Mouse (Mus musculus): ENCODE measurements around the gene Mbnl1. TPM values are rescaled to one million over a fixed set of nuclear protein-coding genes. Genes with fewer than 3 reads are reported as not detected.

Gene Mbnl1
- total and polyA plus RNA-seq, 2 experiments from 2014 or later = 55.9 to 86.0 TPM

- 79% methylated on average over 3 of the region's 3 CpGs for WGBS
- H3K9me3 ChIP-seq (ENCODE audit: low read length) = no peaks in the 10 kb centered on the region
- H3K4me3 ChIP-seq (ENCODE audit: low read depth, low read length) = no peak overlapping the region
- H3K36me3 ChIP-seq (ENCODE audit: insufficient read depth, low read length) = no peaks in the 10 kb centered on the region
- H3K27ac ChIP-seq (ENCODE audit: low read depth, low read length) = no peak overlapping the region
- TF ChIP-seq CTCF (IDR thresholded peaks at IDR 0.05) = no peak
- no peaks in the 10 kb centered on the region for H3K27me3 ChIP-seq (ENCODE audit: insufficient read depth, low read length)
- H3K9ac ChIP-seq (replicated peaks; ENCODE audit: low read length, poor library complexity, severe bottlenecking) = no peak overlapping the region
- H3K4me1 ChIP-seq (ENCODE audit: insufficient read depth, low read length) = no peaks in the 10 kb centered on the region
- H3K4me2 ChIP-seq (ENCODE audit: low read depth, low read length, poor library complexity, severe bottlenecking) = no peak overlapping the region
- ATAC-seq (ENCODE audit: low FRiP score) (no peak), DNase-seq (ENCODE audit: low spot score) (no peak)
Observed at GRCm38 (mm10) chr3:60589361-60589760, 116.7 kb downstream of the Mbnl1 start.

GRCm38 (mm10) chr3:60595606-60596005 lies 123.0 kb downstream of the Mbnl1 start:
- no peaks in the 10 kb centered on the region for H3K36me3 ChIP-seq (ENCODE audit: insufficient read depth, low read length)
- no peak overlapping the region for H3K4me2 ChIP-seq (ENCODE audit: low read depth, low read length, poor library complexity, severe bottlenecking)
- H3K27me3 ChIP-seq (ENCODE audit: insufficient read depth, low read length) = no peaks in the 10 kb centered on the region
- TF ChIP-seq CTCF (IDR thresholded peaks at IDR 0.05) = no peak
- no peaks in the 10 kb centered on the region for H3K9me3 ChIP-seq (ENCODE audit: low read length)
- no peak overlapping the region for H3K27ac ChIP-seq (ENCODE audit: low read depth, low read length)
- H3K9ac ChIP-seq (replicated peaks; ENCODE audit: low read length, poor library complexity, severe bottlenecking) = no peak overlapping the region
- ATAC-seq (ENCODE audit: low FRiP score) = no peak
- H3K4me1 ChIP-seq (ENCODE audit: insufficient read depth, low read length) = no peaks in the 10 kb centered on the region
- no peak for DNase-seq (ENCODE audit: low spot score)
- 95% methylated on average over 10 of the region's 10 CpGs for WGBS
- H3K4me3 ChIP-seq (ENCODE audit: low read depth, low read length) = no peak overlapping the region

DNA sequence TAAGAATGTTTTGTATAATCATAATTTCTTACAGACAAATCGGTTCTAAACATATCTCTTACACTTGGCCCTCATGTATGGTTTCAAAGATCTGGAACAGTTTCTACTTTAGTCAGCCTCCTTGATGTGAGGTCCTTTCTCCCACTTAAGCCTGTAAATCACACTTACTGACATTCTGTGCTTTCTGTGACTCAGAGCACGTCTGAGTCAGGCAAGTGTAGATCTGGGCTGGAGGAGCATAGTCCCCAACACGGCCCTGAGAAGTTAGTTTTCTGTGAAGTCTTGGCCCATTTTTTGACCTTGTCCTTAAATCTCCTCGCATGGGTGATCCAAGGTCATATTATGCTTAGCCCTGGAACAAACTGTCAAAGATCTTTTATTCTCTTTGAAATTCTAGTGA lies 124.4 kb downstream of the Mbnl1 start:
- no peaks in the 10 kb centered on the region for H3K9me3 ChIP-seq (ENCODE audit: low read length)
- no peaks in the 10 kb centered on the region for H3K4me1 ChIP-seq (ENCODE audit: insufficient read depth, low read length)
- DNase-seq (ENCODE audit: low spot score) = no peak
- TF ChIP-seq CTCF (IDR thresholded peaks at IDR 0.05) = no peak
- H3K9ac ChIP-seq (replicated peaks; ENCODE audit: low read length, poor library complexity, severe bottlenecking) = no peak overlapping the region
- no peaks in the 10 kb centered on the region for H3K36me3 ChIP-seq (ENCODE audit: insufficient read depth, low read length)
- ATAC-seq (ENCODE audit: low FRiP score) = no peak
- H3K27me3 ChIP-seq (ENCODE audit: insufficient read depth, low read length) = no peaks in the 10 kb centered on the region
- no peak overlapping the region for H3K4me2 ChIP-seq (ENCODE audit: low read depth, low read length, poor library complexity, severe bottlenecking)
- H3K4me3 ChIP-seq (ENCODE audit: low read depth, low read length) = no peak overlapping the region
- WGBS = 77% methylated on average over 4 of the region's 4 CpGs
- H3K27ac ChIP-seq (ENCODE audit: low read depth, low read length) = no peak overlapping the region

- H3K4me2 ChIP-seq (ENCODE audit: low read depth, low read length, poor library complexity, severe bottlenecking) = no peak overlapping the region
- TF ChIP-seq CTCF (IDR thresholded peaks at IDR 0.05) = peak; percentile 81
- 23% methylated on average over 4 of the region's 4 CpGs for WGBS
Observed at GRCm38 (mm10) chr3:60601686-60602085, 129.1 kb downstream of the Mbnl1 start.

DNA sequence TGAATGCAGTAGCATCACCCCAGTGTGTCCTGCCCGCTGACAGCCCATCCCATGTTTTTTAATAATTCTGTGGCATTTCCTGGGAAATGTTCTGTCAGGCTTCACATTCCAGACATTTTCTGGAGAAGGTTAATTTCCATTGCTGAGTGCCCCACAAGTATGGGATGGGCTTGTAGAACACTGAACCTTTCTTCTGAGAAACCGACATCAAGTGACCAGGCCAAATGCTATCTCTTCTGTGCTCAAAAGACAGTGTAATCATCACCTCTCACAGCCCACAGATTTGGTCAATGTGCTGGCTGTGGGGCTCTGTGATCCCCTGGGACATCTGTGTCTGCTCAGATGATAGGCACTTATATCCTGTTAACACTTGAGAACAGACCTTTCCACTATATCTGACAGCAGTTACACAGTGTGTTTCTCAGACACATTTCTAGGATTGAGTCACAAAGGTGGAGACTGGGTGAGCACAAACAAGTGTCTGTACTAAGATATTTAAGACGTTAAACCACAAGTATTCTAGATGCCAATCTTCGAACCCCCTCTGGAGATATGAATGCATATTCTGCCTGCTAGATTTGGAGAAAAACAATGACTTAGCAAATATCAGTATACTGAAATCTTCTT lies 130.4 kb downstream of the Mbnl1 start:
- DNase-seq (ENCODE audit: low spot score) = no peak
- no peaks in the 10 kb centered on the region for H3K4me1 ChIP-seq (ENCODE audit: insufficient read depth, low read length)
- no peak overlapping the region for H3K27ac ChIP-seq (ENCODE audit: low read depth, low read length)
- no peaks in the 10 kb centered on the region for H3K27me3 ChIP-seq (ENCODE audit: insufficient read depth, low read length)
- no peak for ATAC-seq (ENCODE audit: low FRiP score)
- 89% methylated on average over 4 of the region's 4 CpGs for WGBS
- H3K36me3 ChIP-seq (ENCODE audit: insufficient read depth, low read length) = no peaks in the 10 kb centered on the region
- no peak overlapping the region for H3K9ac ChIP-seq (replicated peaks; ENCODE audit: low read length, poor library complexity, severe bottlenecking)
- H3K4me3 ChIP-seq (ENCODE audit: low read depth, low read length) = no peak overlapping the region
- TF ChIP-seq CTCF (IDR thresholded peaks at IDR 0.05) = no peak
- no peaks in the 10 kb centered on the region for H3K9me3 ChIP-seq (ENCODE audit: low read length)
- no peak overlapping the region for H3K4me2 ChIP-seq (ENCODE audit: low read depth, low read length, poor library complexity, severe bottlenecking)

More at GRCm38 (mm10) chr3:60601686-60602085, 129.1 kb downstream of the Mbnl1 start:
- Histone ChIP-seq H3K9me3 (ENCODE audit: low read length) (no peaks in the 10 kb centered on the region), H3K4me1 (ENCODE audit: insufficient read depth, low read length) (no peaks in the 10 kb centered on the region), H3K4me3 (ENCODE audit: low read depth, low read length) (no peak overlapping the region), H3K27me3 (ENCODE audit: insufficient read depth, low read length) (no peaks in the 10 kb centered on the region), H3K9ac (replicated peaks; ENCODE audit: low read length, poor library complexity, severe bottlenecking) (no peak overlapping the region), H3K27ac (ENCODE audit: low read depth, low read length) (no peak overlapping the region), H3K36me3 (ENCODE audit: insufficient read depth, low read length) (no peaks in the 10 kb centered on the region)
- peak; percentile 72 for DNase-seq (ENCODE audit: low spot score)
- peak; percentile 55; the same call in 1 of the 2 replicates for ATAC-seq (ENCODE audit: low FRiP score)

- H3K4me3 ChIP-seq (ENCODE audit: low read depth, low read length) = no peak overlapping the region
Observed at GRCm38 (mm10) chr3:60603637-60604036, 131.0 kb downstream of the Mbnl1 start.

More at GRCm38 (mm10) chr3:60603637-60604036, 131.0 kb downstream of the Mbnl1 start:
- Histone ChIP-seq H3K27me3 (ENCODE audit: insufficient read depth, low read length) (no peaks in the 10 kb centered on the region), H3K4me1 (ENCODE audit: insufficient read depth, low read length) (no peaks in the 10 kb centered on the region), H3K9ac (replicated peaks; ENCODE audit: low read length, poor library complexity, severe bottlenecking) (no peak overlapping the region), H3K27ac (ENCODE audit: low read depth, low read length) (no peak overlapping the region), H3K36me3 (ENCODE audit: insufficient read depth, low read length) (no peaks in the 10 kb centered on the region), H3K4me2 (ENCODE audit: low read depth, low read length, poor library complexity, severe bottlenecking) (no peak overlapping the region), H3K9me3 (ENCODE audit: low read length) (no peaks in the 10 kb centered on the region)
- WGBS = 90% methylated on average over 4 of the region's 4 CpGs
- DNase-seq (ENCODE audit: low spot score) (no peak), ATAC-seq (ENCODE audit: low FRiP score) (no peak)
- TF ChIP-seq CTCF (IDR thresholded peaks at IDR 0.05) = no peak
